Mouse (Mus musculus) frontal cortex, adult (tissue): Measurements from ENCODE around the gene Trrap.
A peak's percentile ranks its signal among the peaks of the same experiment; 100 is the strongest.
"Not testable (repeated sequence)": the region's sequence is repeated elsewhere in the genome, so short reads cannot be mapped to it uniquely, and the experiment has no call there.

Source experiments
- ATAC-seq: cut with Nextera tagmentation; 2 replicates; pipeline ENCODE4 v1.9.2; 2017; ENCODE audit warnings: mild to moderate bottlenecking, moderate library complexity, mixed read lengths; ENCODE audit not compliant: low TSS enrichment

Trrap gene

GRCm38 (mm10) chr5:144767106-144767798, at the start of gene Trrap:
TSS of gene Trrap (plus strand) at chr5:144767732.
- not testable (repeated sequence) for ATAC-seq

- ATAC-seq: peak; percentile 95
Measured at GRCm38 (mm10) chr5:144719781-144720180, 47.8 kb upstream of the Trrap start.

- ATAC-seq: no peak; the same call in none of the 2 replicates
Measured at GRCm38 (mm10) chr5:144720281-144720680, 47.3 kb upstream of the Trrap start.

DNA sequence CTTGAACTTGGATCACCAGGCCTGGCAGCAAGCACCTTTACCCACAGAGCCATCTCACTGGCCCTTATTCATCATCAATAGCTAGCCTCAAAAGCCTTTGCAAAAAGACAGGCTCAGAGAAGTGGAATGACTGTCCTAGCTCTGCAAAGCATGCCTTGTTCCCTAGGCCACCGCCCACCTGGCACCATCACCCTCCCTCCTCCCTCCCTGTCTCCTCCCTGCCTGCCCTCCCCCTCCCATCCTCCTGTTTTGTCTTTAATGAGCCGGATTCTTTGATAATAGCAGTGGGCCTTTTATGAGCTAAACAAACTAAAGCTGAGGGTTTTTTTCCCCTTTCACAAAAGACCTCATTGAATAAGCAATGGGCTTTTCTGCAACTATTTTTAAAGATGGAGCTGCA, 42.6 kb upstream of the Trrap start:
- no peak for ATAC-seq

GRCm38 (mm10) chr5:144725554-144725953, 42.0 kb upstream of the Trrap start:
- ATAC-seq: no peak

DNA sequence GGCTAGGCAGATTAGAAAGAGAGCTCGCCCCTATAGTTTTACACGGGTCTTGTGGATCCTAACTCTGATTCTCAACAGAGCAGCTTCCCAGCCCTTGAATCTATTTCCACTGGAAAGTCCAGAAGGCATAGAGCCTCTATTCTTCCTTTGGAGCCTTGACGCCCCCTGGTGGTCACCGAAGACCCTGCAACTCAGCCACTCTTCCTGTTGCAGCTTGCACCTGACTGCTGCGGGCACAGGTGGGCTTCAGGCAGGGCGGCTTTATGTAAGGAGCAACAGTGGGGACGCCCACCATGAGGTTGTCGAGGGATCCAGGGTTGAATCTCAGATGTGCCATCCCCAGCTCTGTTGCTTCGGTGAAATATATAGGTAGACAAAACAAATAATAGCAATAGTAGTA, 40.4 kb upstream of the Trrap start:
- ATAC-seq: peak; percentile 72

DNA sequence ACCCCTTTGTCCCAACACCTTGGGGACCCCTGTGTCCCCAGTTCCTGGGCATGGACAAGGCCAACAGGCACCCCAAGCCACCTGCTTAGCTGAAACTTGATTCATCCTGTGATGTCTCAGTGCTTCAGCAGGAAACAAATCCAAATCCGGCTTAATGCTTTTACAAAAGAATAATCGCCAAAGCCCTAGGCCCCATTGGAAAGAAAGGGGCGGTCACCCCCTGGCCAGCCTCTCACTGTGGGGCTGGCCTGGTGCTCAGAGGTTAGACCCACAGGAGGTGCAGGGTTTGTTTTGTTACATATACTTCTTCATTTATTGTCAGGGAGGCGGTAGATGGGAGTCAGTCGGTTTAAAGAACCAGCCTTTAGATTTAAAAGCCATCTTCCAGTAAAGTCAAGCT, 39.3 kb upstream of the Trrap start:
- ATAC-seq: no peak

GRCm38 (mm10) chr5:144729216-144729615, 38.3 kb upstream of the Trrap start:
- ATAC-seq: no peak

DNA sequence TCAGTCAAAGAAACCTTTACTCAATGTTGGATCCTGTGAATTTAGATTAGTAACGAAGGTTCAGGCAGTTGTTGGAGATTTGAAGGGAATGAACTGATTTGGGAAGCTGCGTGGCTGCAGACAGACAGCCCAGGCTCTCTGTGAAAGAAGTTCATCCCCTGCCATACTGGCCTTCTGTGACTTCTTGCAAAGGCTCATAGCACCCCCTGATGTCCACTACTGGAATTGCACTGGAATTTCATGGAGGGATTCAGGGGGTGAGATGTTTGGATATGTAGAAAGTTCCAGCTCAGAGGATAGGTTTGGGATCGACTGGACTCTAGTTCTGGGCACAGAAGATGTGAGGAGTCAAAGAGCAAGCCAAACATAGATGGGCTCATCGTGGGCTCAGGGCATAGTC, 33.6 kb upstream of the Trrap start:
- ATAC-seq: peak; percentile 25; the same call in 1 of the 2 replicates

GRCm38 (mm10) chr5:144734949-144735348, 32.6 kb upstream of the Trrap start:
- peak; percentile 39 for ATAC-seq

DNA sequence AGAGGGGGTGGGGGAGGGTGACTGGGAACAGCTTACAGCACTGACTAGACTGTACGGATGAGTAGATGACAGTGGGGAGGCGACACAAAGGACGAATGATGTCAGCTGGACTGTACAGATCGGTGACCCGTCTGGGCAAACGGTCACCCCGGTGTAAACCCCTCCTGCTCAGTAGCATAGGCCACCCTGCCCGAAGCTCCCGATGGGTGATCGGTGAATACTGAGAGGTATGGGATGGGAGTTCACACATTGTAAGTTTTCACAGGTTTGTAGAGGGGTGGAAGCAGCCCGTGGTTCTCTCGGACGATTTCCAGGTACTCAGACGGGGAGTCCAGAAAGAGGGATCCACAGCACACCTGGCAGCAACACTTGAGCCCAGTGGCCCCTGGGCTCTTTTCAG, 30.4 kb upstream of the Trrap start:
- ATAC-seq: no peak

DNA sequence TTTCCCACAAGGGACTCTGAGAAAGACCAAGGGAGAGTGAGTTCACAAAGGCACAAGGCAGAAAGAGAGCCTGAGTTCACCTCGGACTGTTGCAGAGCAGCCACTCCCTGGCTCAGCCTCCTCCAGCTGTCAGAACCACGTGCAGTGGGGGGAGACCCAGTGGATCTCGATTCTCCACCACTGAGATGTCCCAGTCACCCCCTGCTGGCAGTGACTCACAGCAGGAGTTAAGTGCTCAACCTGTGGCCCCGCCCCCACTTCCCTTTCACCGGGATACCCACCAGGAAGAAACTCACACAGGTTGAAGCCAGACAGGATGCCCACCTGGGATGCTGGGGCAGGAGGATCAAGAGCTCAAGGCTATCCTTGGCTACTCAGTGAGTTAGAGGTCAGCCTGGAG, 15.1 kb upstream of the Trrap start:
- ATAC-seq: no peak

- peak; percentile 83 for ATAC-seq
Measured at GRCm38 (mm10) chr5:144753041-144753440, 14.5 kb upstream of the Trrap start.

DNA sequence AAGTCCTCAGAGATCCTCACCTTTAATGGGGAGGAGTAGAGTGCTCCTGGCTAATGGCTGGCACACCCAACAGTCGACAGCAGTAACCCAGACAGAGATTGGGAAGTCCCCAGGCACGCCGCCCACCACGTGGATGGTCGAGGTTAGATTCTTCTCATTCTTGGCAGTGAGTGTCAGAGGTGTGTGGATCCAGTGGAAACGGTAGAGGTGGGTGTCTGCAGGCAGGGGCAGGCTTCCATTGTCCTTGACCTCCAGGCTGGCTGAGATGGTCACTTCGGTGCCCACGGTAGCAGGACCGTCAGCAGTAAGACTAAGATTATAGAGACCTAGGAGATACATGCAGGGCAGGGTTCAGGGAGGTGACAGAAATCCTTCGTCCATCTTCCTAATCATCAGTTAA, 12.3 kb upstream of the Trrap start:
- no peak for ATAC-seq

DNA sequence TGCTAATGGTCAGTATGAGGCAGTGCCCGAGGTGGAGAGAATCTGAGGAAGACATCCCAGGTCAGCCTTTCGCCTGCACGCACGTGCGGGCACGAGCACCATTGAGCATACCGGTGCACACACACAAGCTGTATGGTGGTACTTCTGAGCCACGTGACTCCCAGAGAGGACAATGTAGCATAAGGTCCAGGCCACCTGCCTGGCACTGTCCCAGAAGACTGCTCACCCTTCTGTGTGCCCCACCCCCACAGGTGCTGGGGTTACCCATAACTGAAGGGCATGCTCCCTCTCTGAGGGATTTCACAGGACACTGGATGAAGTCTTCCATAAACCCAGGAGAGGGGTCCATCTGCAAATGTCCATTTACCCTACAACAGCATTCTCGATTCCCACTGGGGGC, 10.1 kb upstream of the Trrap start:
- ATAC-seq: no peak

DNA sequence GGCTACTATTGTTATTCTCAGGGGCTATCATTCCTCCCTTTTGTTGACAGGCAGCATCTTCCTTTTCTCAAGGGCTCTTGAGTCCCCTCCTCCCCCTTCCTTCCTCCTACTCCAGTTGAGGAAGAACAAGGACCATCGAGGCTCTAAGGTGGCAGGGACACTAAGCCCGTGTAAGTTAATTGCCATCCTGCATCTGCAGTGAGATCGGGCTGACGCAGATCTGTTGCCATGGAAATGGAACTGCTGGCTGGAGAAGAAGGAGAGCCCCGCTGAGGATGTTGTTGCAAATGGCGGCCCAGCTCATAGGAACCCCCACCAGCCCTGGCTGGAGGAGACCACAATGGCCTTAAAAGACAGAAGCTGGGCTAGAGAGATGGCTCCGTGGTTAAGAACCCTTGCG, 9.1 kb upstream of the Trrap start:
- peak; percentile 25; the same call in 1 of the 2 replicates for ATAC-seq

DNA sequence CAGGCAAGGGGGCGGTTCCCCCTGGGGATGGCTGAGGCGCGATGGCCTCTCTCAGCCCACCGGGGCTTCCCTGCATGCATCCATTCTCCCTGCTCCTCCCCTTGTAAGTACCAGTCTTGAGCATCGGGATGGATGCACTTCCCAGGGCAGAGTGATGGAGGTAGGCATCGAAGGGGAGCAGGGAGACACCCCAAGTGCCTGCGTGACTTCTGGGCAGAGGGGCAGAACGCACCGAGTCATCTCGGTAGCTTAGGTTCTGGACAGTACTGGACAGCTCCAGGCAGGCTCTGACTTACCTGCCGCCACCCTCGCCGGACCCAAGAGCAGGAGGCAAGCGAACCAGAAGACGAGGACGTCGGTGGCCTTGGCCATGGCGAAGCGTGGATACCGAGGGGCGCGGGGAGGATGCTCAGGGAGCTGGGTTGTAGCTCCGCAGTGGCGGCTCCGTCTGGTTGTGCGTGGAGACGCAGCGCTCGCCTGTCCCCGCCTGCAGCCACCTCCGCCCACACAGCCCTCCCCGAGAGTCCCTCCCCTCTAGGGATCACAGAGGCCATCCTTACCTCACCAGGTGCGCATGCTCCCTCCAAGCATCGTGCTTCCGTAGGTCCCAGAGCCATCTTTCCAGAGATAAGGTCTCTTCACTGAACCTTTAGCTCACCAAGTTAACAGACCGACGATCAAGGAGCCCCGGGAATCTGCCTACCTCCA, 6.2 kb upstream of the Trrap start, which contains the start of gene Tmem130:
Tmem130 (minus strand) TSS at position 658 of the 708 bp plus-strand sequence.
- peak; percentile 83 for ATAC-seq

DNA sequence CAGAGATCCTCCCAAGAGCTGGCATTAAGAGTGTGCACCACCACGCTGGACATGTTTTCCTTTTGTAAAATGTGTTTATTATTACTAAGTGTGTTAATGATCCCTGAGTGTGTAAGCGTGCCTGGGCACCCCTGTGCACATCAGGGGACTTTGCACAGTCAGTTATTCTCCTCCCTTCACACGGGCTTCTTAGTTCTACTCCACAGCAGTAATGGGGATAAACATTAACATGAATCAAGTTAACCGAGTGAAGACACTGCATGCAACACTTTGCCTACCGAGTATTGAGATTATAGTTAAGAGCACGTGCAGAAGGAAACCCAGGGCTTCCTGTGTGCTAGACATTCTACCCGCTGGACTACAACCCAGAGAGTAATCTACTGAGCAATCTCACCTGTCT, 1.5 kb upstream of the Trrap start:
- no peak for ATAC-seq

DNA sequence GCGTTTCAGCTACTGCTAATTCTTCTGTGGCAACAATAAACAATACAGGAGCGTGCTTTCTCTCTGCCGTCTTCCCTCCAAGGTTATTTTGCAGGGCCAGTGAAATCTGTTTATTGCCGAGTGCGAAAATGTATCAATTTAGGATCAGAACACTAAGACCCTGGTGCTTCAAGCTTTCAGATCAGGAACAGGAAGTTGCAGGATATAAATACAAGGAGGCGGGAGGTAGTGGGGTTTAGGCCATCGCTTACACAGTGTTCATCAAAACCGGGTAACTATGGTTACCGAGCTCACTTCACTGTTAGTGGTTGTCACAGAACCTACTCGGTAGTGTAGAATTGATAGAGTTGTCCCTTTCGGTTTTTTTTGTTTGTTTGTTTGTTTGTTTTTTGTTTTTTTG, 886 bp upstream of the Trrap start:
- ATAC-seq: no peak

DNA sequence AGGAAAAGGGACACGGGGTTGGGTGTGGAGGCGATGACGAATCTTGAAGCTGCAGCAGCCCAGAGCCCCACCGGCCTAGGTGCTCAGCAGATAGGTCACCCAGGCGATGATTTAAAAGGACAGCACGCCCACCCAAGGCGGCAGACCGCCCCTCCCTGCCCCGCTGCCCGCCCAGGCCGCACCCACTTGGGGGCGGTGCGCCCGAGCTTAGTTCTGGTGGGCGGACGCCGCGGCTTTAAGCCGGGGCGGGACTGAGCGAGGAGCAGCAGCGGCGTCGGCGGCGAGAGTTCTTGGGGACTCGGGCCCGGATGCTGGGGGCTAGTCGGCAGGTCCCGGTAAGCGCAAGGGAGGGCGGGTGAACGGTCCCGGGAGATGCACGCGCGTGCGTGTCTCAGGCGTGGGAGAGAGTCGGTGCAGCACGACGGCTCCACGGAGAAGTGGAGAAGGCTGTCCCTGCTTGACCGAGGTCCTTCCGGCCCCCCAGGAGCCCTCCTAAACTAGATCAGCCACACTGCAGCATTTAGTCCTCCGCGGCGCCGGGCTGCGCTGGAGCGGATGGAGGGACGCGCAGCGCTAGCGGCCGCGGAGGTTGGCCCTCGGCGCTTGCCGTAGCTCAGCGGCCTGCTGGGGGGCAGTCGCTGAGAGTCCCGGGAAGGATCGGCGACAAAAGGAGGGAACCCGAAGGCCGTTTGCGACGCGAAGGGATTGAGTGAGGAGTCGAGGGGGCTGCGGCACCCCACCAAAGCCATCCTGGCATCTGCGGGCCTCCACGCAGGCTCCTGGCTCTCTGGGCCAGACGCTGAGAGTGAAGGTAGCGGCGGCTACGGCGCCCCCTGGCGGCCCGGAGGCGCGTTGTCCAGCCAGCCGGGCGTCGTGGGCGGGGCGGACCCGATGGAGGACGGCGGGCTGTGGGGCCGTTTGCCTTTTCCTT, 644 bp downstream of the Trrap start:
- peak; percentile 76 for ATAC-seq

- ATAC-seq: no peak
Measured at GRCm38 (mm10) chr5:144769067-144769482, 1.5 kb downstream of the Trrap start.

DNA sequence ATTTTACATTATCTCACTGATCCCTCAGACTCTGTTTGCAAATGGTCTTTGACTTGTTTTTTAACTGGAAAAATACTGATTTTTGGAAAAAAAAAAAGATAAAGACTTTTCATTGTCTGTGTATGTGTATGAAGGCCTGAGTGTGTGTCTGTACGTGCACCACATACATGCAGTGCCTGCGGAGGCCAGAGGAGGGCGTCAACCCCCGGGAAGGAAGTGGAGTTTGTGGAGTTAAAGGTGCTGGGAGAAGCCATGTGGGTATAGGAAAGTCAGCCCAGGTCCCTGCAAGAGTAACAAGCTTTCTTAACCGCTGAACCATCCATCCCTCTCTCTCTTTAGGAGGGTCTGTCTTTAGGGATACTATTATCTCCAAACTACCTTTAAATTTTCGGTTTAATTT, 5.7 kb downstream of the Trrap start:
- ATAC-seq: no peak
